Mouse (Mus musculus): Measurements from ENCODE around the gene Usp32.

Gene Usp32

DNA sequence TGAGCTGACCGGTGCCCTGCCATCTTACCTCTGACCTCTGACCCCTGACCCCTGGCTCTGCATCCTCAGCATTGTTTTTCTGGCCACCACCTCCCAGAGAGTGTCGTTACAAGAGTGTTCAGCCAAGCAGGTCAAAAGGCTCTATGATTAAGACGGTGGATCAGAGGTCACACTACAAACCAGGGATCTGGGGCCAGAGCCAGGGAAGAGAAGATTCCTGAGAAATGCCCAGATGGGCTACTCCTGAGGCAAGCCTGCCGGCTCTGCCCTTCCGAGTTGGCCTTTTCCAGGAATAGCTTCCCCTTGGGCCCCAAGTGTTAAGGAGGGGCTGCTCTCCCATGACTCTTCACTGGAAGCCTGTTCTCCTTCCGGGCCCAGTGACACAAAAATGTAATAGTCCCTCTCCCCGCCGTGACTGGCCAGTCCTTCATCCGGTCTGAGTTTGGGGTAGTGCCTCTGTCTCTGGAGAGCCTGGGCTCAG is 180.2 kb downstream of the Usp32 start:
- H3K4me1 ChIP-seq (replicated peaks; ENCODE audit: low read depth, low read length) = peaks cover 41% of the 10 kb centered on the region
- TF ChIP-seq NANOG (IDR thresholded peaks at IDR 0.05; ENCODE audit: borderline replicate concordance, low read length) (no peak), CTCF (conservative IDR thresholded peaks at IDR 0.05; ENCODE audit: low read length) (no peak), POU5F1 (IDR thresholded peaks at IDR 0.05; ENCODE audit: borderline replicate concordance, low read length) (no peak)
- no peak overlapping the region for H3K4me3 ChIP-seq (replicated peaks; ENCODE audit: low read length)
- peaks cover 55% of the 10 kb centered on the region for H3K27me3 ChIP-seq (ENCODE audit: insufficient read depth, low read length)
- H3K9me3 ChIP-seq (ENCODE audit: low read length) = no peaks in the 10 kb centered on the region; the same call in 1 of the 2 replicates
- H3K36me3 ChIP-seq (ENCODE audit: insufficient read depth, low read length) = no peaks in the 10 kb centered on the region

DNA sequence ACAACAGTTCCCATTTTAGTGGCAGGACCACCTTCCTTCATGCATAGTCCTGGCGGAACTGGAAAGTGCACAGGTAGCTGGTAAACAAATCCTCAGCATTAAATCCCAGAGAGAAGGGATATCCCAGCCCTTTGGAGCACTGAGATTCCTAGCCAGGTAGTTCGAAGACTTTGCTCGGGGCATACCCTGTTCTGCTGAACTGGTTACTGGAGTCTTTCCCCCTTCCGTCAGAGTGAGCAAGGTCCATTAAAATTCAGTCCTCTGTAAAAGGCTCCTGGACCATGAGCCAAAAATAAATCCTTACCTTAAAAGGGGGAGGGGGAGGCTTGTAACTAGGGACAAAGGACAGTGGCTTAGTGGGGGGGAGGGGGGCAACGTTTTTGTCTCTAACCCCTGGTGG is 180.8 kb downstream of the Usp32 start:
- H3K27me3 ChIP-seq (ENCODE audit: insufficient read depth, low read length) = peaks cover 53% of the 10 kb centered on the region
- no peak for TF ChIP-seq CTCF (conservative IDR thresholded peaks at IDR 0.05; ENCODE audit: low read length)
- TF ChIP-seq NANOG (IDR thresholded peaks at IDR 0.05; ENCODE audit: borderline replicate concordance, low read length) = no peak
- no peak for TF ChIP-seq POU5F1 (IDR thresholded peaks at IDR 0.05; ENCODE audit: borderline replicate concordance, low read length)
- no peak overlapping the region for H3K4me3 ChIP-seq (replicated peaks; ENCODE audit: low read length)

GRCm38 (mm10) chr11:84958271-84958630 is 181.7 kb downstream of the Usp32 start:
- Histone ChIP-seq H3K4me1 (replicated peaks; ENCODE audit: low read depth, low read length) (peaks cover 41% of the 10 kb centered on the region), H3K9me3 (ENCODE audit: low read length) (no peaks in the 10 kb centered on the region; the same call in 1 of the 2 replicates), H3K4me3 (replicated peaks; ENCODE audit: low read length) (peak overlapping the region; percentile 80), H3K27me3 (ENCODE audit: insufficient read depth, low read length) (peaks cover 51% of the 10 kb centered on the region), H3K36me3 (ENCODE audit: insufficient read depth, low read length) (no peaks in the 10 kb centered on the region)
- TF ChIP-seq POU5F1 (IDR thresholded peaks at IDR 0.05; ENCODE audit: borderline replicate concordance, low read length) (no peak), CTCF (conservative IDR thresholded peaks at IDR 0.05; ENCODE audit: low read length) (no peak), NANOG (IDR thresholded peaks at IDR 0.05; ENCODE audit: borderline replicate concordance, low read length) (no peak)

More for the DNA sequence above, 180.8 kb downstream of the Usp32 start:
- Histone ChIP-seq H3K36me3 (ENCODE audit: insufficient read depth, low read length) (no peaks in the 10 kb centered on the region), H3K9me3 (ENCODE audit: low read length) (no peaks in the 10 kb centered on the region; the same call in 1 of the 2 replicates), H3K4me1 (replicated peaks; ENCODE audit: low read depth, low read length) (peaks cover 41% of the 10 kb centered on the region)

DNA sequence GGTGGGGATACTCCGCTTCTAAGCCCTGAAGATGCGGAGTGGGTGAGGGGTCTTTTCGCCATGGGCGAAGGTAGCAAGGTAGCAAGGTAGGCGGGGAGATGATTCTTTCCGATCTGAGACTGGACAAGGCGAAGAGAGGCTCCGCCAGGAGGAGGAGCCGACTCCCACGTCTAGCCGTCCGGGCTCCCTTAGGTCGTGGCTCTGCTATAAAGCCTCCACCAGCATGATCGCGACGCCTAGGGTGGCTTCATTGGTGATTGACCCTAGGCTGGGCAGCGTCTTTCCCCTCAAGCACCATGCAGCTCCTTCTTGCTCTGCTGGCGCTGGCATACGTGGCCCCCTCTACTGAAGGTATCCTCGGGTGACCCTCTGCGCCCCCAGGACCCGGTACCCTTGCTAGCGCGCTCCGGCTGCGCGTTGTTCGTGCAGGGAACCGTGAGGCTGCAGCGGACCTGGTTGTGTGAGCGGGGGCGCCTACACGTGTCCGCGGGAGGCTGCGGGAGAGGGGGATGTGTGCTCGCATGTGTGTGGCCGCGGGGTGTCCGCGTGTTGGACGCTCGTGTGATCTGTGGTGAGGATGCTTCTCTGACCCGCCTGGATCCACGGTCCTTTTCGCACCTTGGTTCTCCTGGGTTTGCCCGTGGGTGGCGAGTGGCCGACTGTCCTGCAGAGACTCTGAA is 182.2 kb downstream of the Usp32 start, which contains the start of gene Car4:
Gene Car4 (plus strand): TSS at position 196 of the 680 bp plus-strand sequence.
- Histone ChIP-seq H3K27me3 (ENCODE audit: insufficient read depth, low read length) (peaks cover 51% of the 10 kb centered on the region), H3K4me1 (replicated peaks; ENCODE audit: low read depth, low read length) (peaks cover 41% of the 10 kb centered on the region), H3K36me3 (ENCODE audit: insufficient read depth, low read length) (no peaks in the 10 kb centered on the region), H3K4me3 (replicated peaks; ENCODE audit: low read length) (peak within 1 kb of the TSS; percentile 80), H3K9me3 (ENCODE audit: low read length) (no peaks in the 10 kb centered on the region; the same call in 1 of the 2 replicates)
- no peak for TF ChIP-seq CTCF (conservative IDR thresholded peaks at IDR 0.05; ENCODE audit: low read length)
- TF ChIP-seq POU5F1 (IDR thresholded peaks at IDR 0.05; ENCODE audit: borderline replicate concordance, low read length) = no peak
- TF ChIP-seq NANOG (IDR thresholded peaks at IDR 0.05; ENCODE audit: borderline replicate concordance, low read length) = no peak

DNA sequence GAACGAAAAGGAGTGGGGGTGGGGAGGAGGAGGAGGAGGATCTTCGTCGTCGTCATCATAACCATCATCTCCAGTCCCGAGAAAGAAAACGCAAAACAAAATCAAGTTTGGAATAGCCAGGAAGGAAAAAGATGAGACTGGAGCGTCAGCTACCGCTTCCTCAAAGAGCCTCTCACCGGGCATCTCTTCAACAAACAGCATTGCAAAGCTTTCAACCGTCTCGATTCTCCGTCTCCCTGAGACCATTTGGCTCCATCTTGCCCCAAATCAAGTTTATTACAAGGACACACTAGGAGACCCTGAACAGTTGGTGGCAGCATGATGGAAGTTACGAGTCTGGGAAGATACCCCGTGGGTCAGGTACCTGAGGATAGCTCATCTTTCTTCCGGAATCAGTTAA is 182.8 kb downstream of the Usp32 start:
- TF ChIP-seq CTCF (conservative IDR thresholded peaks at IDR 0.05; ENCODE audit: low read length) = no peak
- no peak for TF ChIP-seq NANOG (IDR thresholded peaks at IDR 0.05; ENCODE audit: borderline replicate concordance, low read length)
- TF ChIP-seq POU5F1 (IDR thresholded peaks at IDR 0.05; ENCODE audit: borderline replicate concordance, low read length) = no peak
- peaks cover 51% of the 10 kb centered on the region for H3K27me3 ChIP-seq (ENCODE audit: insufficient read depth, low read length)
- H3K4me3 ChIP-seq (replicated peaks; ENCODE audit: low read length) = peak overlapping the region; percentile 80
- H3K36me3 ChIP-seq (ENCODE audit: insufficient read depth, low read length) = no peaks in the 10 kb centered on the region
- no peaks in the 10 kb centered on the region; the same call in 1 of the 2 replicates for H3K9me3 ChIP-seq (ENCODE audit: low read length)
- peaks cover 38% of the 10 kb centered on the region for H3K4me1 ChIP-seq (replicated peaks; ENCODE audit: low read depth, low read length)

- peaks cover 36% of the 10 kb centered on the region for H3K4me1 ChIP-seq (replicated peaks; ENCODE audit: low read depth, low read length)
- no peak overlapping the region for H3K4me3 ChIP-seq (replicated peaks; ENCODE audit: low read length)
- peaks cover 51% of the 10 kb centered on the region for H3K27me3 ChIP-seq (ENCODE audit: insufficient read depth, low read length)
- no peaks in the 10 kb centered on the region for H3K36me3 ChIP-seq (ENCODE audit: insufficient read depth, low read length)
- no peaks in the 10 kb centered on the region; the same call in 1 of the 2 replicates for H3K9me3 ChIP-seq (ENCODE audit: low read length)
- TF ChIP-seq NANOG (IDR thresholded peaks at IDR 0.05; ENCODE audit: borderline replicate concordance, low read length) = no peak
- no peak for TF ChIP-seq POU5F1 (IDR thresholded peaks at IDR 0.05; ENCODE audit: borderline replicate concordance, low read length)
- no peak for TF ChIP-seq CTCF (conservative IDR thresholded peaks at IDR 0.05; ENCODE audit: low read length)
Measured at GRCm38 (mm10) chr11:84956400-84956799, 183.6 kb downstream of the Usp32 start.

GRCm38 (mm10) chr11:84952611-84953010 is 187.3 kb downstream of the Usp32 start:
- Histone ChIP-seq H3K4me1 (replicated peaks; ENCODE audit: low read depth, low read length) (peaks cover 27% of the 10 kb centered on the region), H3K36me3 (ENCODE audit: insufficient read depth, low read length) (no peaks in the 10 kb centered on the region)
- no peak for TF ChIP-seq CTCF (conservative IDR thresholded peaks at IDR 0.05; ENCODE audit: low read length)

GRCm38 (mm10) chr11:84948526-84948925 is 191.4 kb downstream of the Usp32 start:
- no peaks in the 10 kb centered on the region for H3K9me3 ChIP-seq (ENCODE audit: low read length)
- H3K4me1 ChIP-seq (replicated peaks; ENCODE audit: low read depth, low read length) = peaks cover 57% of the 10 kb centered on the region
- H3K4me3 ChIP-seq (replicated peaks; ENCODE audit: low read length) = no peak overlapping the region
- TF ChIP-seq CTCF (conservative IDR thresholded peaks at IDR 0.05; ENCODE audit: low read length) (no peak), NANOG (IDR thresholded peaks at IDR 0.05; ENCODE audit: borderline replicate concordance, low read length) (no peak), POU5F1 (IDR thresholded peaks at IDR 0.05; ENCODE audit: borderline replicate concordance, low read length) (no peak)
- H3K36me3 ChIP-seq (ENCODE audit: insufficient read depth, low read length) = no peaks in the 10 kb centered on the region
- H3K27me3 ChIP-seq (ENCODE audit: insufficient read depth, low read length) = peaks cover 9% of the 10 kb centered on the region

More at GRCm38 (mm10) chr11:84952611-84953010, 187.3 kb downstream of the Usp32 start:
- Histone ChIP-seq H3K9me3 (ENCODE audit: low read length) (no peaks in the 10 kb centered on the region; the same call in 1 of the 2 replicates), H3K27me3 (ENCODE audit: insufficient read depth, low read length) (peaks cover 22% of the 10 kb centered on the region), H3K4me3 (replicated peaks; ENCODE audit: low read length) (no peak overlapping the region)

Data from E14TG2a.4 (cell line).